Mouse (Mus musculus): Measurements from ENCODE around the gene Il5ra.

GRCm38 (mm10) chr6:106745673-106746394 is 3.0 kb downstream of the Il5ra start:
- TF ChIP-seq CTCF (IDR thresholded peaks at IDR 0.05; ENCODE audit: extremely low read depth, insufficient read depth, insufficient read length, insufficient replicate concordance), result no peak
- TF ChIP-seq POLR2A (IDR thresholded peaks at IDR 0.05; ENCODE audit: low read depth, low read length), result no peak

Measured in spleen, adult 2 months (tissue).